In the genomic region with DNA sequence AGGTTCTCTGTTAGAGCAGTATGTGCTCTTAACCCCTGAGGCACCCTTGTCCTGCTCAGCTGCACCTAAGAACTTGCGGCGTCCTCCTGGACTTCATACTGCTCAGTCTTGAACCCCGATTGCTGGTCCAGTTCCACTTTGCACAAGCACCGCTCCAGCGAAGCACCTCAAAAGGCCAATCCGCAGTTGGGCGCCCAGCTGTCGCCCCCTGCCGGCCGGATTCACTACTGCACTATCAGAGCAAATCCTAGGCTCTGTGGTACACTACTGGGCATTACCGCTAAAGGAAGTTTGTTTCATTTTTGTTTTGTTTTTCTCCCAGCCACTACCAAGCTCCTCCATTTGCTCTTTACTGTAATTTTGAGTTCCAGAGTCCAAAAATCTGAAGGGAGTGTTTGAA, we compare ENCODE assay signal across 11 mouse cellular contexts. TPM values are rescaled to one million over a fixed set of nuclear protein-coding genes. Genes with fewer than 3 reads are reported as not detected.
DNase-seq lines count a peak whose midpoint lies in the region; ATAC-seq and TF ChIP-seq lines count a peak whose summit lies in the region.
"Had no signal": no experiment of that assay in that cellular context is flagged by ENCODE, and none has a peak within 500 bp of the region (broad histone marks: within the 10 kb centered on the region; RNA-seq: fewer than 3 reads in every experiment).

No protein-coding gene starts in this region.

- no peaks in the 10 kb centered on the region for H3K4me1 ChIP-seq in kidney, adult 2 months (ENCODE audit: control insufficient read depth, insufficient read depth, low read length)
- H3K4me1 ChIP-seq: limb, embryonic 12.5 days; midbrain, embryonic 15.5 days had no signal

- peak; percentile 34 for DNase-seq in CD4-positive, CD25-positive, alpha-beta regulatory T cell, adult 2 months (ENCODE audit: low read depth, low spot score)
- DNase-seq in kidney, adult 2 months, result no peak
- DNase-seq in kidney, adult 11 months, result no peak
- DNase-seq in 416B (ENCODE audit: low read depth), result peak; percentile 13
- peak; percentile 32 for DNase-seq in induced T-regulatory cell, adult 2 months (ENCODE audit: low read depth)
- DNase-seq in right cerebral cortex, adult 18-20 months, result no peak
- DNase-seq in layer of hippocampus, adult 18-20 months (ENCODE audit: low spot score in 2 of 2), result no peak
- DNase-seq: adrenal gland, postnatal 25 days had no signal

- H3K27me3 ChIP-seq in kidney, adult 2 months (replicated peaks; ENCODE audit: control insufficient read depth, insufficient read depth, low read length), result no peaks in the 10 kb centered on the region; the same call in 1 of the 2 replicates
- H3K27me3 ChIP-seq: limb, embryonic 12.5 days; midbrain, embryonic 15.5 days had no signal

- 46% methylated on average over 11 of the region's 11 CpGs for WGBS in kidney, adult 2 months

- H3K4me3 ChIP-seq in kidney, adult 2 months (ENCODE audit: insufficient read depth, low read depth, low read length), result no peak overlapping the region
- H3K4me3 ChIP-seq: limb, embryonic 12.5 days; midbrain, embryonic 15.5 days had no signal

- TF ChIP-seq POLR2A in kidney, adult 2 months (IDR thresholded peaks at IDR 0.05; ENCODE audit: low read depth, low read length), result no peak

- no peak overlapping the region for H3K27ac ChIP-seq in kidney, adult 2 months (ENCODE audit: insufficient read depth, low read depth, low read length)
- H3K27ac ChIP-seq: limb, embryonic 12.5 days; midbrain, embryonic 15.5 days had no signal

- ATAC-seq in CD4-positive, CD25-positive, alpha-beta regulatory T cell, adult 4 months, result no peak
- ATAC-seq: midbrain, embryonic 15.5 days had no signal

- peak; percentile 56 for TF ChIP-seq CTCF in kidney, adult 2 months (conservative IDR thresholded peaks at IDR 0.05; ENCODE audit: insufficient read depth, insufficient read length, low read depth, low read length)

- no peaks in the 10 kb centered on the region for H3K36me3 ChIP-seq in kidney, adult 2 months (ENCODE audit: control insufficient read depth, insufficient read depth, low read length)
- H3K36me3 ChIP-seq: limb, embryonic 12.5 days; midbrain, embryonic 15.5 days had no signal

RNA-seq across cellular contexts. Expression of a gene that starts 36.9 kb away (rescaled TPM):
- polyA plus RNA-seq in CD4-positive, CD25-positive, alpha-beta regulatory T cell, adult 4 months (2017; shearing (Covaris generic)), result under 1 TPM; 0.49 to 0.55 TPM
- 0.69 and 1.1 TPM in 2 replicates for polyA plus RNA-seq in kidney, adult 2 months (2012; rRNA removed)
- not detected for total RNA-seq in layer of hippocampus, adult 18-20 months (2021)
- total RNA-seq: adrenal gland, postnatal 25 days had no signal
- polyA plus RNA-seq: limb, embryonic 12.5 days; midbrain, embryonic 15.5 days had no signal

Comparison
In these comparisons a context has a peak if more than half of its experiments do, and no peak if none do; other contexts are left out.
1. DNase-seq: peak in CD4-positive, CD25-positive, alpha-beta regulatory T cell, adult 2 months (single experiment), 416B (single experiment) and induced T-regulatory cell, adult 2 months (single experiment); none in kidney, adult 2 months (single experiment), kidney, adult 11 months (single experiment), right cerebral cortex, adult 18-20 months (single experiment) and layer of hippocampus, adult 18-20 months (0 of 2).